Mouse (Mus musculus): ENCODE measurements around the gene Prr14l. TPM values are rescaled to one million over a fixed set of nuclear protein-coding genes. Genes with fewer than 3 reads are reported as not detected.
A peak's percentile ranks its signal among the peaks of the same experiment; 100 is the strongest.
"Not testable (repeated sequence)": the region's sequence is repeated elsewhere in the genome, so short reads cannot be mapped to it uniquely, and the experiment has no call there.

Gene Prr14l
- total RNA-seq, 2 experiments from 2014 or later = 27.7 to 34.4 TPM

DNA sequence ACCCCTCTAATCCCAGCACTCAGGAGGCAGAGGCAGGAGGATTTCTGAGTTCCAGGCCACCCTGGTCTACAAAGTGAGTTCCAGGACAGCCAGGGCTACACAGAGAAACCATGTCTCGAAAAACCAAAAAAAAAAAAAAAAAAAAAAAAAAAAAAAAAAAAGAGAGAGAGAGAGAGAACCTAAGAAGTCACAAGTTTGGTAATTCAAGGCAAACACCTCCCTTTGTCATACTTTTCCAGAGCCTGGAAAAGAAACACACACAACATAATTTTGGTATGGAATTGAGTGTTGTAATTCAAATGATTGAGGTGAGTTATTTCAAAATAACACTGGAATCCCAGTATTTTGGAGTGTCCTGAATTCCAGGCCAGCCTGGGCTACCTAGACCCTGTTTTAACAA, 67.6 kb downstream of the Prr14l start:
- ATAC-seq (ENCODE audit: poor library complexity, severe bottlenecking) = not testable (repeated sequence)

- peak; percentile 100 for ATAC-seq (ENCODE audit: poor library complexity, severe bottlenecking)
Observed at GRCm38 (mm10) chr5:32785313-32785915, 68.6 kb downstream of the Prr14l start, which contains the start of gene Pisd. Gene Pisd, minus strand, starts transcription at chr5:32785646.

- ATAC-seq (ENCODE audit: poor library complexity, severe bottlenecking) = no peak
Observed at GRCm38 (mm10) chr5:32784726-32785125, 69.3 kb downstream of the Prr14l start.

DNA sequence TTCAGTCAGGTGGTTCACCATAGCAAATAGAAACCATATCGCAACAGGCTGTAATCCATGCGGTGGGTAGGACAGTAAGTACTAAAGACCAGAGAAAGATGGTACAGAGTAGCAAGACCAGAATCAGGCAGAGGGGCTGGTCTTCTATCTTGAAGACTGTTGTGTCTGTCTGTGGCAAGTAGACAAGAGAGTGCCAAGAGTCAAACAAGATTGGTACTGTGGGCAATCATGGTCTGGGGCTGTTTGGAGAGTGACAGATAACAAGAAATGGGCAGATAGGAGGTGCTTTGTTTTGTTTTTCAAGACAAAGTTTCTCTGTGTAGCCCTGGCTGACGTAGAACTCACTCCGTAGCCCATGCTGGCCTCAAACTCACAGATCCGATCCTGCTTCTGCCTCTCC, 72.5 kb downstream of the Prr14l start:
- ATAC-seq (ENCODE audit: poor library complexity, severe bottlenecking) = no peak

DNA sequence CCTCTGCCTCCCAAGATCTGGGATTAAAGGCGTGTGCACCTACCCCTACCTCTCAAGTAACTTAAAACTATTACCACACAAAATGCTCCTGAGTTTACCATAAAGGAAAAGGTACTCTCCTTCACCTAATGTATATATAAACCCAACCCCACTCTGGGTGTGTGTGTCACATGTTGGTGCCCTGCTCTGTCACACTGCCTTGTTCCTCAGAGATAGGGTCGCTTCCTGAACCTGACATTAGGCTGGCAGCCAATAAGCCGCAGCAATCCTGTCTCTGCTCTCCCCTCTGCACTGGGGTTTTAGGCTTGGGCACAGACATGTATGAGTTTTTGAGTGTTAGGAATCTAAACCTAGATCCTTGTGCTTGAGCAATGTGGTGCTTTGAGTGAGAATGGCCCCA, 75.9 kb downstream of the Prr14l start:
- ATAC-seq (ENCODE audit: poor library complexity, severe bottlenecking) = no peak

GRCm38 (mm10) chr5:32772361-32772760, 81.7 kb downstream of the Prr14l start:
- no peak for ATAC-seq (ENCODE audit: poor library complexity, severe bottlenecking)

GRCm38 (mm10) chr5:32767636-32768373, 86.3 kb downstream of the Prr14l start:
- no peak for ATAC-seq (ENCODE audit: poor library complexity, severe bottlenecking)

GRCm38 (mm10) chr5:32767004-32767403, 87.1 kb downstream of the Prr14l start:
- ATAC-seq (ENCODE audit: poor library complexity, severe bottlenecking) = no peak

- ATAC-seq (ENCODE audit: poor library complexity, severe bottlenecking) = peak; percentile 74; the same call in 1 of the 2 replicates
Observed at GRCm38 (mm10) chr5:32761566-32762140, 92.4 kb downstream of the Prr14l start.

GRCm38 (mm10) chr5:32760787-32761186, 93.3 kb downstream of the Prr14l start:
- ATAC-seq (ENCODE audit: poor library complexity, severe bottlenecking) = no peak

- ATAC-seq (ENCODE audit: poor library complexity, severe bottlenecking) = not testable (repeated sequence)
Observed at GRCm38 (mm10) chr5:32760352-32760751, 93.7 kb downstream of the Prr14l start.

DNA sequence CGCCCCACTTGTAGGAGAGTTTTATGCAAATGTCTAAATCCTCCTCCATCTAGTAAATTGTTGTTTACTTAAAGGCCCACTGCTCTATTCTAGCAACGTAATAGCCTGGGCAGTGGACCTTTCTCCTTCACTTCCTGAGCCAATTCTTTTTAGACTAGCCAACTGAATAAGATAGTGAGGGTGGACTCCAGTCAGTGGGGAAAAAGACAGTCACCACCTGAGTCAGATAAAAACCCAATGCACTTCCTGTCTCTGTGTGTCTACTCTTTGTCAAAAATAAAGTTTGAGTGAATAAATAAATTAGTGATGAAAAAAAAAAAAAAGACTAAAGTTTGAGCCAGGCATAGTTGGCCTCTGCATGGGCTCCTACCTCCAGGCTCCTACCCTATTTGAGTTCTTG, 94.4 kb downstream of the Prr14l start:
- ATAC-seq (ENCODE audit: poor library complexity, severe bottlenecking) = peak; percentile 23; the same call in 1 of the 2 replicates

GRCm38 (mm10) chr5:32756141-32756540, 97.9 kb downstream of the Prr14l start:
- ATAC-seq (ENCODE audit: poor library complexity, severe bottlenecking) = no peak

- ATAC-seq (ENCODE audit: poor library complexity, severe bottlenecking) = no peak
Observed at GRCm38 (mm10) chr5:32751736-32752135, 102.3 kb downstream of the Prr14l start.

DNA sequence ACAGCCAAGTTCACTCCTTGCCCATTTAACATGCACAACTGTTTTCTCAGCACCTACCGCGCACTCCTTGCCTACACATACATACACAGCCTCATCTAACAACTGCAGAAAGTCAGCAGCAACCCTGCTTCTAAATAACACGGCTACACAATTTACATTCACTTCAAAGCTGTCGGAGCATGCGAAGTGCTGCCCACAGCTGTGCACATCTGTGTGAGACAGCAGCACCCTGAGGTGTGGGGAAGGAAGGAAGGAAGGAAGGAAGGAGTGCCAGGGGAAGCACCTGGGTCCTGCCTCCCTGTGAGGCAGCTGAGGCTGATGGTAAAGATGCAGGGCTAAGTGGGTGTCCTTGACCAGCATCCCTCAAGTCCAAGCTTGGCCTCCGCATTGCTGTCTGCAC, 105.1 kb downstream of the Prr14l start:
- no peak for ATAC-seq (ENCODE audit: poor library complexity, severe bottlenecking)

GRCm38 (mm10) chr5:32747650-32748375, 106.2 kb downstream of the Prr14l start:
- peak; percentile 46 for ATAC-seq (ENCODE audit: poor library complexity, severe bottlenecking)

DNA sequence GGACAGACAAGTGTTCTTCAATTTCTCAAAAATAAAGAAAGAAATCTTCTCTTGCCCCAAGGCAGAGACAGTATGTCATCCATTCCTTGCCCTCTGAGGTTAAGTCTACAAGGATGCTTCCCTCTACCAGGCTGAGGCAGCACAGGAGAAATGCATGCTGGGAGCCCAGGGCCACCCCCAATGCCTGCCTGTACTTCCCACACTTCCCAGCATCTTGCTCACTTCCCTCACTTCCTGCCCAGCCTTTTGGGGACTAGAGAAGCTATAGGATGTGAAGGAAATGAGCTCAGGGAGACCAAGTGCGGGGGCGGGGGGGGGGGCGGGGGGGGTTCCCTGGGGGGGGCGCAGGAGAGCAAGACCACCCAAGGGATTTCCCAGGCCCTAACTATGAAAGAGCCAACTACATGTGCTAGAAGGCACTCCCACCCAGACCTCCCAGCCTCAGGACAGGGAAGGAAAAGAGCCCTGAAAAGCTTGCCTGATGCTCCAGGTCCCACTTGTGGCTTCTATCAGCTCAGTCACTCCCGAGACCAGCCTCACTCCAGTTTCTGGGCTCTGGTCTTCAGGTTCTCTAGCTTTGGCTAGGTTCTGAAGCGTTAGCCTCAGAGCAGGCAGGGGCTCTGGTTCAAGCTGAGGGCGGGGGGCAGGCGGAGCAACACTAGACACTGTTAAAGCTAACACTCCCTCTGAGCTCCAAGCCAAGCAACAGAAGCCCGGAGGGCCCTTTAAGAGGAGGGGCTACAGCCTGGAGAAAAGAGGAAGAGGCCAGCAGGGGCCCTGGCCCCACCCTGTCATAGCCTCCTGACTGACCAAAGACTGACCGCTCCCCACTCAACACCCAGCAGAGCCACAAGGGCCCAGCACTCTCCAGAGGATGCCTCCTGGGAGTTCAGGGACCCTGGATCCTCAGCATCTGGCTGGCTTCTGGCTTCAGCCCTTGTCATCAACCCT, 108.1 kb downstream of the Prr14l start:
- peak; percentile 85 for ATAC-seq (ENCODE audit: poor library complexity, severe bottlenecking)

DNA sequence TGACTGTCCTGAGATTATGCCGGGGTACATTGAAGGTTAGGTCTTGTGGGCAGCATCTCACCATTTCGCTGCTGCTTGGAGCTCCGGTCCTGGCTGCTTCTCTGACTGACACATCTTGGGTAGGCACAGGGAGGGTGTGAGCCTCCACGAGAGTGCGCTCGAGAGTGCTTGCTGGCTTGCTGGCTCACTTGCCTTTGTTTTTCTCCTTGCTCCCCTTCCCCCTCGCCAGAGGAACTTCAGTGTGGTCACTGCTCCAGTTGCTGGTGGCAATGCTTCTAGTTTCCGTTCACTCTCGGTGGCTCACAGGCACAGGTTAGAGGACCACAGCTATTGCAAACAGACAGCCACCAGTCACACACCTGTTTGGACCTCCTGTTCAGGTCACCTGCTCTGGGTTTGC, 111.9 kb downstream of the Prr14l start:
- no peak for ATAC-seq (ENCODE audit: poor library complexity, severe bottlenecking)

GRCm38 (mm10) chr5:32741377-32741776, 112.7 kb downstream of the Prr14l start:
- ATAC-seq (ENCODE audit: poor library complexity, severe bottlenecking) = peak; percentile 36

GRCm38 (mm10) chr5:32740850-32741249, 113.2 kb downstream of the Prr14l start:
- ATAC-seq (ENCODE audit: poor library complexity, severe bottlenecking) = peak; percentile 26
